ENCODE assay signal across 8 mouse cellular contexts in genomic region chr7:27725566-27726538, GRCm38 (mm10). TPM values are rescaled to one million over a fixed set of nuclear protein-coding genes. Genes with fewer than 3 reads are reported as not detected.
DNase-seq lines count a peak whose midpoint lies in the region; ATAC-seq and TF ChIP-seq lines count a peak whose summit lies in the region.

No protein-coding gene starts in this region.

- no peaks in the 10 kb centered on the region for H3K9me3 ChIP-seq in ES-E14 (ENCODE audit: control insufficient read depth, insufficient read depth, low read depth, low read length)
- H3K9me3 ChIP-seq in forebrain, postnatal 0 days (ENCODE audit: low read length): no peaks in the 10 kb centered on the region
- H3K9me3 ChIP-seq in lung, embryonic 14.5 days (ENCODE audit: low read depth, low read length): no peaks in the 10 kb centered on the region

- H3K4me3 ChIP-seq in ES-E14 (ENCODE audit: insufficient read depth in 1 of 2, low read depth in 1 of 2, low read length in 2 of 2, poor library complexity in 1 of 2, severe bottlenecking in 1 of 2): no peak overlapping the region; a peak in 1 of 4 replicates
- H3K4me3 ChIP-seq in cerebellum, adult 2 months (replicated peaks; ENCODE audit: insufficient read depth, low read depth, low read length): no peak overlapping the region
- no peak overlapping the region for H3K4me3 ChIP-seq in forebrain, postnatal 0 days (ENCODE audit: low read depth, low read length)
- no peak overlapping the region for H3K4me3 ChIP-seq in lung, embryonic 14.5 days (ENCODE audit: low read depth, low read length)

- H3K27ac ChIP-seq in ES-E14 (ENCODE audit: insufficient read depth, low read depth, low read length, poor library complexity, severe bottlenecking): no peak overlapping the region
- H3K27ac ChIP-seq in cerebellum, adult 2 months (ENCODE audit: insufficient read depth, low read length): no peak overlapping the region
- peak overlapping the region; percentile 71 for H3K27ac ChIP-seq in forebrain, postnatal 0 days (ENCODE audit: low read depth, low read length)
- no peak overlapping the region for H3K27ac ChIP-seq in lung, embryonic 14.5 days (ENCODE audit: low read depth)

- H3K27me3 ChIP-seq in cerebellum, adult 2 months (ENCODE audit: control insufficient read depth, insufficient read depth, low read length): no peaks in the 10 kb centered on the region
- no peaks in the 10 kb centered on the region for H3K27me3 ChIP-seq in forebrain, postnatal 0 days (ENCODE audit: insufficient read depth, low read length)
- no peaks in the 10 kb centered on the region for H3K27me3 ChIP-seq in lung, embryonic 14.5 days (ENCODE audit: insufficient read depth, low read length)

- peak; percentile 94 for ATAC-seq in forebrain, postnatal 0 days
- ATAC-seq in lung, embryonic 14.5 days (ENCODE audit: insufficient read depth): peak; percentile 68
- peak; percentile 58; the same call in 1 of the 2 replicates for ATAC-seq in neutrophil, adult 5-6 weeks (ENCODE audit: extremely low read depth, insufficient number of reproducible peaks, low FRiP score, poor library complexity, severe bottlenecking)

- no peaks in the 10 kb centered on the region for H3K36me3 ChIP-seq in ES-E14 (ENCODE audit: control insufficient read depth, insufficient read depth, low read length, poor library complexity, severe bottlenecking)
- no peaks in the 10 kb centered on the region for H3K36me3 ChIP-seq in forebrain, postnatal 0 days (ENCODE audit: insufficient read depth)
- H3K36me3 ChIP-seq in lung, embryonic 14.5 days (ENCODE audit: insufficient read depth): no peaks in the 10 kb centered on the region

- peak; percentile 45; the same call in 1 of the 2 replicates for TF ChIP-seq CTCF in cerebellum, adult 2 months (IDR thresholded peaks at IDR 0.05; ENCODE audit: borderline replicate concordance, insufficient read depth, low read depth, low read length)
- TF ChIP-seq CTCF in forebrain, postnatal 0 days (IDR thresholded peaks at IDR 0.05; ENCODE audit: low read depth): peak; percentile 71
- TF ChIP-seq CTCF in lung, embryonic 14.5 days (IDR thresholded peaks at IDR 0.05; ENCODE audit: low read depth): peak; percentile 65

- no peak overlapping the region for H3K9ac ChIP-seq in ES-E14 (ENCODE audit: insufficient read depth, low read depth, low read length, poor library complexity, severe bottlenecking)
- peak overlapping the region; percentile 23 for H3K9ac ChIP-seq in forebrain, postnatal 0 days
- peak overlapping the region; percentile 5; the same call in 1 of the 2 replicates for H3K9ac ChIP-seq in lung, embryonic 14.5 days

- WGBS in cerebellum, adult 2 months: 39% methylated on average over 12 of the region's 12 CpGs
- 39% methylated on average over 12 of the region's 12 CpGs for WGBS in forebrain, postnatal 0 days
- 41% methylated on average over 12 of the region's 12 CpGs for WGBS in lung, embryonic 14.5 days

- peaks cover 0 to 2% of the 10 kb centered on the region in 2 experiments; a peak in 1 of 4 replicates for H3K4me1 ChIP-seq in ES-E14 (ENCODE audit: control insufficient read depth in 2 of 2, insufficient read depth in 2 of 2, low read length in 2 of 2, poor library complexity in 1 of 2)
- no peaks in the 10 kb centered on the region for H3K4me1 ChIP-seq in cerebellum, adult 2 months (ENCODE audit: control insufficient read depth, insufficient read depth, low read length)
- H3K4me1 ChIP-seq in forebrain, postnatal 0 days (ENCODE audit: insufficient read depth): no peaks in the 10 kb centered on the region
- no peaks in the 10 kb centered on the region for H3K4me1 ChIP-seq in lung, embryonic 14.5 days (ENCODE audit: insufficient read depth)

- DNase-seq in 416B (ENCODE audit: low read depth) (peak; percentile 89), ES-E14 (ENCODE audit: low read depth, low spot score) (peak; percentile 64)
- peak; percentile 49 to 58 for DNase-seq in cerebellum, adult 2 months
- peak; percentile 85 for DNase-seq in forebrain, postnatal 0 days
- peak; percentile 16 to 24 for DNase-seq in kidney, adult 8-10 months
- DNase-seq in lung, embryonic 14.5 days: peak; percentile 83
- DNase-seq in gastrocnemius, postnatal 25 days: no peak

- no peak overlapping the region for H3K4me2 ChIP-seq in forebrain, postnatal 0 days (ENCODE audit: low read depth)
- H3K4me2 ChIP-seq in lung, embryonic 14.5 days: no peak overlapping the region

- no peak for TF ChIP-seq POLR2A in cerebellum, adult 2 months (IDR thresholded peaks at IDR 0.05; ENCODE audit: borderline replicate concordance, insufficient read depth, low read length)

- in situ Hi-C loops in ES-E14 (cut with MboI; ENCODE audit: low sequenced_read_pairs in 2 of 2, unreplicated experiment in 2 of 2): loop anchor here in 1 of 2 experiments (10.0 kb wide), 1 partner anchor 71 kb away; the partner anchor contains the start of gene Ttc9b

TF ChIP-seq in ES-E14, 5 proteins besides CTCF, POLR2A, EP300 and RAD21:
- no peak for TF ChIP-seq ZNF384 (IDR thresholded peaks at IDR 0.05; ENCODE audit: low read depth, low read length)
- peak; percentile 58; the same call in 1 of the 2 replicates for TF ChIP-seq MAFK (IDR thresholded peaks at IDR 0.05; ENCODE audit: insufficient read depth, low read depth, low read length)
- peak; percentile 51; the same call in 1 of the 2 replicates for TF ChIP-seq ZC3H11A (IDR thresholded peaks at IDR 0.05; ENCODE audit: borderline replicate concordance, low read depth, low read length)
- TF ChIP-seq HCFC1 (IDR thresholded peaks at IDR 0.05; ENCODE audit: borderline replicate concordance, insufficient read depth, low read length): no peak
TF ChIP-seq in ES-E14: peak in this region for 2.

RNA-seq across cellular contexts. Expression of gene Zfp60, which starts 5.3 kb away (rescaled TPM):
- total RNA-seq in ES-E14 (2012; rRNA removed): 11.0 and 12.0 TPM in 2 replicates
- 15.8 and 16.3 TPM in 2 replicates for polyA plus RNA-seq in cerebellum, adult 2 months (2012; rRNA removed)
- 41.3 and 46.0 TPM in 2 replicates for total RNA-seq in forebrain, postnatal 0 days (2014; rRNA removed)
- polyA plus RNA-seq in forebrain, postnatal 0 days (2015; fragmentation: Nextera tagmentation; extraction: Ambion mirVana): 24.3 and 44.3 TPM in 2 replicates
- 37.5 and 39.3 TPM in 2 replicates for polyA plus RNA-seq in lung, embryonic 14.5 days (2014; fragmentation: Nextera tagmentation; extraction: Ambion mirVana)
- 8.3 and 13.0 TPM in 2 replicates for total RNA-seq in neutrophil, adult 5-6 weeks (2017)
- 1 to 10 TPM; 5.0 to 6.2 TPM for total RNA-seq in gastrocnemius, postnatal 25 days (2021)

RNA-seq across cellular contexts. Expression of gene Zfp607b, which starts 36.7 kb away (rescaled TPM):
- 5.3 and 6.6 TPM in 2 replicates for total RNA-seq in ES-E14 (2012; rRNA removed)
- 4.3 and 4.6 TPM in 2 replicates for polyA plus RNA-seq in cerebellum, adult 2 months (2012; rRNA removed)
- 8.5 and 10.6 TPM in 2 replicates for total RNA-seq in forebrain, postnatal 0 days (2014; rRNA removed)
- polyA plus RNA-seq in forebrain, postnatal 0 days (2015; fragmentation: Nextera tagmentation; extraction: Ambion mirVana): 5.7 and 6.5 TPM in 2 replicates
- 3.6 and 5.5 TPM in 2 replicates for polyA plus RNA-seq in lung, embryonic 14.5 days (2014; fragmentation: Nextera tagmentation; extraction: Ambion mirVana)
- total RNA-seq in neutrophil, adult 5-6 weeks (2017): 1.7 and 6.6 TPM in 2 replicates
- under 1 TPM; 0.49 to 0.75 TPM for total RNA-seq in gastrocnemius, postnatal 25 days (2021)

RNA-seq across cellular contexts. Expression of gene Map3k10, which starts 51.5 kb away (rescaled TPM):
- 20.2 and 21.6 TPM in 2 replicates for total RNA-seq in ES-E14 (2012; rRNA removed)
- polyA plus RNA-seq in cerebellum, adult 2 months (2012; rRNA removed): 96.7 and 99.4 TPM in 2 replicates
- 117 and 126 TPM in 2 replicates for total RNA-seq in forebrain, postnatal 0 days (2014; rRNA removed)
- 20.8 and 22.5 TPM in 2 replicates for polyA plus RNA-seq in forebrain, postnatal 0 days (2015; fragmentation: Nextera tagmentation; extraction: Ambion mirVana)
- 6.9 and 7.3 TPM in 2 replicates for polyA plus RNA-seq in lung, embryonic 14.5 days (2014; fragmentation: Nextera tagmentation; extraction: Ambion mirVana)
- total RNA-seq in neutrophil, adult 5-6 weeks (2017): 3.7 and 7.2 TPM in 2 replicates
- total RNA-seq in gastrocnemius, postnatal 25 days (2021): 10 to 100 TPM; 27.7 to 28.1 TPM
